Mouse (Mus musculus): ENCODE measurements around the gene Ipo7.
"Not testable (repeated sequence)": the region's sequence is repeated elsewhere in the genome, so short reads cannot be mapped to it uniquely, and the experiment has no call there.

The Ipo7 gene

GRCm38 (mm10) chr7:110018117-110018630 lies at the start of gene Ipo7:
Gene Ipo7 (plus strand): TSS chr7:110018274.
- in situ Hi-C loops (cut with MboI, MseI): no loop called here

- in situ Hi-C loops (cut with MboI, MseI): loop anchor here (25.0 kb wide), 1 partner anchor 668 kb away; the partner anchor contains the start of gene Adm
Measured at GRCm38 (mm10) chr7:109968924-109969450, 49.1 kb upstream of the Ipo7 start.

- in situ Hi-C loops (cut with MboI, MseI): loop anchor here (25.0 kb wide), 1 partner anchor 668 kb away; the partner anchor contains the start of gene Adm
Measured at GRCm38 (mm10) chr7:109969542-109969941, 48.5 kb upstream of the Ipo7 start.

- in situ Hi-C loops (cut with MboI, MseI): no loop called here
Measured at GRCm38 (mm10) chr7:109975966-109976715, 41.9 kb upstream of the Ipo7 start.

GRCm38 (mm10) chr7:109977131-109977530 lies 40.9 kb upstream of the Ipo7 start:
- in situ Hi-C loops (cut with MboI, MseI): not testable (repeated sequence)

GRCm38 (mm10) chr7:109984608-109985007 lies 33.5 kb upstream of the Ipo7 start:
- in situ Hi-C loops (cut with MboI, MseI): not testable (repeated sequence)

- in situ Hi-C loops (cut with MboI, MseI): no loop called here
Measured at GRCm38 (mm10) chr7:109985661-109986132, 32.4 kb upstream of the Ipo7 start.

GRCm38 (mm10) chr7:109986133-109986669 lies 31.9 kb upstream of the Ipo7 start:
- in situ Hi-C loops (cut with MboI, MseI): no loop called here

GRCm38 (mm10) chr7:109986775-109987174 lies 31.3 kb upstream of the Ipo7 start, which contains the start of gene Tmem41b:
Gene Tmem41b (minus strand): TSS chr7:109986929.
- in situ Hi-C loops (cut with MboI, MseI): not testable (repeated sequence)

- in situ Hi-C loops (cut with MboI, MseI): no loop called here
Measured at GRCm38 (mm10) chr7:109991286-109991685, 26.8 kb upstream of the Ipo7 start.

- in situ Hi-C loops (cut with MboI, MseI): no loop called here
Measured at GRCm38 (mm10) chr7:109993157-109993959, 24.7 kb upstream of the Ipo7 start.

GRCm38 (mm10) chr7:109998388-109998787 lies 19.7 kb upstream of the Ipo7 start:
- in situ Hi-C loops (cut with MboI, MseI): no loop called here

- in situ Hi-C loops (cut with MboI, MseI): no loop called here
Measured at GRCm38 (mm10) chr7:110002092-110002491, 16.0 kb upstream of the Ipo7 start.

GRCm38 (mm10) chr7:110002968-110003367 lies 15.1 kb upstream of the Ipo7 start:
- in situ Hi-C loops (cut with MboI, MseI): no loop called here

- in situ Hi-C loops (cut with MboI, MseI): no loop called here
Measured at GRCm38 (mm10) chr7:110005976-110006375, 12.1 kb upstream of the Ipo7 start.

- in situ Hi-C loops (cut with MboI, MseI): no loop called here
Measured at GRCm38 (mm10) chr7:110006471-110007195, 11.4 kb upstream of the Ipo7 start.

- in situ Hi-C loops (cut with MboI, MseI): no loop called here
Measured at GRCm38 (mm10) chr7:110008513-110008912, 9.6 kb upstream of the Ipo7 start.

- in situ Hi-C loops (cut with MboI, MseI): no loop called here
Measured at GRCm38 (mm10) chr7:110009084-110009483, 9.0 kb upstream of the Ipo7 start.

GRCm38 (mm10) chr7:110011417-110011816 lies 6.7 kb upstream of the Ipo7 start:
- in situ Hi-C loops (cut with MboI, MseI): no loop called here

- in situ Hi-C loops (cut with MboI, MseI): no loop called here
Measured at GRCm38 (mm10) chr7:110014272-110014671, 3.8 kb upstream of the Ipo7 start.

All from T-helper 2 cell (primary cell).